Mouse (Mus musculus): ENCODE results near the gene D230025D16Rik. TPM values are rescaled to one million over a fixed set of nuclear protein-coding genes. Genes with fewer than 3 reads are reported as not detected.

Gene D230025D16Rik
- total RNA-seq, 2 experiments from 2014 or later, result 31.7 to 32.1 TPM

DNA sequence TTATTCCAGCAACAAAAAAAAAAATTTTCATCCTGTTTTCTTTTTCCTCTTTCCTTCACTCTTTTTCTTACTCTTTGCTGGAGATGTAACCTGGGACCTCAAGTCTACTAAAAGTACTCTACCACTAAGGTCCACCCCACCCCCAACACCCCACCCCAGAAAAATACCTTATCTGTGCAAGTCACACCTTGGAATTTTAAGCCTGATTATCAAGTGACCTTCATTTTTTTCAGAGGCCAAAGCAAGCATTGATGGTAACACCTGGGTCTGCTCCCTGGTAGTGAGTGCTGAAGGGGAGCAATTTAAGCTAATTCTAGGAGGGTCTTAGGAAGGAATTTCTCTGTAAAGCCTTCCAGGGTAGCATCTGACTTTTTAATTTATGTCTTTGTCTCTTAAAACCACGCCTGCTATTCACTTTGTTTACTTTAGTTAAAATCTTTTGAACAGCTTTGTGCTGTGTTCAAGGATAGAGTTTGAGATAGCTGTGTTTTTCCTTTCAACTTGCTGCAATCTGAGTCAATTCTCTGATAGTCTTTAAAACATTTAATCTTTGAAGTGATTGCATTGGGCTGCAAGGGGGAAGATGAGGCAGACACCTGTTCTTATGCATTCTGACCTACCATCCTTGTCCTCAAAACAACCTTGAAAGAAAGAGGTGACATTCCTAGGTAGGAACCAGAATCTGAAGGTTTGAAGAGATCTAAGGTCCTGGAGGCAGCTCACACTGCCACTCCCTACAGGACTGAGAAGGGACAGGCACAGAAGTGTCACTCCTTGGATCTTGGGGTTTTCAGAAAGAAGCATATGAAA lies 8.4 kb downstream of the D230025D16Rik start:
- intact Hi-C loops (cut with DNase I), result no loop called here
- no peak for DNase-seq (ENCODE audit: low spot score in 2 of 2)

DNA sequence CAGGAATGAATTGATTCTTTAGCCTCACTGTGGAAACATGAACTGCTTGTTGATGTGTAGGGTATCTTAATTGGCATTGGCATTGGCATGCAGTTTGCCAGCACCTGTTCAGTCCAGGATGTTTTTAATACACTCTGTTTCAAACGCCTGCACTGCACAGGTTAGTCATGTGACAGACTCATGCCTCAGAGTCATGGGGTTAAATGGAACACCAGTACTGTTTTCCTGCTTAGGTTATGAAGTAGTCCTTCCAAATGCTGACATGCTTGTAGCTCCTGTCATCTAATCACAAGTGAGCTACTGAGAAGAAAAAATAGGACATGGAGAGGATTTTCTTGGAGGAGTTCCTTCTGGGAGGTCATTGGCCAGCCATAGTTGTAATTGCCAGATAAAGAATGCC lies 10.3 kb downstream of the D230025D16Rik start:
- intact Hi-C loops (cut with DNase I), result no loop called here
- no peak for DNase-seq (ENCODE audit: low spot score in 2 of 2)

DNA sequence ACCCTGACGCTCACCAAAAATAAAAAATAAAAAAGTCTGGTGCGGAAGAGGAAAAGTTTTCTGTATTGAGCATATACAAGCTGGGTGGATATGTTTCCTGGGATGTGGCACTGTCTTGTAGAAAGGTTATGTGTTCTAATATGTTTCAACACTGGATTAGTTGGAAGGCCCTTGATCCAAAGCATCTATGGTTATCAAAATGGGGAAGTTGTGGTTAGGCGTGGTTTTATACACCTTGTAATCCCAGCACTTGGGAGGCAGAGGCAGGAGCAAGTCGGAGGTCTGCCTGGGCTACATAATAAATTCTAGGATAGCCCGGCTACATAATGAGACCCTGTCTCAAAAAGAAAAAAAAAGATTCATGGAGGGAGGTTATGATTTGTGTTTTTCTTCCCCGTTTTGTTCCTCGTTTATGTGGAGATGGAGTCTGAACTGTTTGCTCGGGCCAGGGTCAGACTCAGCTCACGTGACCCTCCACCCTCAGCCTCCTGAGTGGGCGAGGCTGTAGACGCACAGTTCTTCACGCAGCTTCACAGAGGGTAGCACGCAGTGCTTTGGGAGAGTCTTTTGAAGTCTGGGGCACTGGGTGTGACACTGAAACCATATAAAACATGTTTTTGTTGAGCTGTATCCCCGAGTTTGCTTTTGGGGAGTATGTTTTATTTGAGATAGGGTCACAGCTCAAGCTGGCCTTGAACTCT lies 12.6 kb downstream of the D230025D16Rik start:
- intact Hi-C loops (cut with DNase I), result no loop called here
- DNase-seq (ENCODE audit: low spot score in 2 of 2), result no peak

DNA sequence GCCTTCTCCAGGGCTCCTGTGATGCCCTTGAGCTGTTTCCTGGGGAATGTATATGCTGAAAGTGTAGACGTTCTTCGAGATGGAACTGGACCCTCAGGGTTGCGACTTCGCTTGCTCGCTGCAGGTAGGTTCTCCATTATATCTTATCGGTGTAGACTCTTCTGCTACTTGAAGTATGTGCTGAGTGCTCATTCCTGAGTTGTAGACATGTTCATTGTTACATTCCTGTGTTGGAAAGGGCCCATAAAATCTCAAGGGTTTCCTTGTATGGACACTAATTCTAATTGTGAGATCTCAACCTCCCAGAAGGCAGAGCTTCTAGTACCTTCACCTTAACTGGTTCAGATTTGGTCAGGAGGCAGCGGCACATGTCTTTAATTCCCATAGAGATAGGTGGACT lies 16.1 kb downstream of the D230025D16Rik start:
- DNase-seq (ENCODE audit: low spot score in 2 of 2), result no peak
- intact Hi-C loops (cut with DNase I), result no loop called here

DNA sequence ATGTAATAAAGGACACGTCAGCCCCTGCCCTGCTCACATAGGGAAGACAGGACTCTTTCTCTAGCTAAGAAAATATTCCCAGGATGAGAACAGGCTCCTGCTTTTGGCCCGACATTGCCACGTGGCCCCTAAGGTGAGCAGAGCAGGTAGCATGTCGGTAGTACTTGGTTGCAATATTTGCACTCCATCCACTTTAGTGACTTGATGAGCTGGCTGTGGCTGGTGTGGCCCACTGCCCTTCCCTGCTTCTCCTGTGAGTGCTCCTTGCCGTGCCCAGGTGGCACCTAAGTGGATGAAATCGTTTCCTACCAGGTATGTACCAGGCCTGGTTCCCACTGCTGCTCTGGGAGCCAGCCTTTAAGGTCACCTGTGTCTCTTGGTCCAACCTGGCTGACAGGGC lies 27.0 kb downstream of the D230025D16Rik start:
- intact Hi-C loops (cut with DNase I), result no loop called here
- no peak for DNase-seq (ENCODE audit: low spot score in 2 of 2)

DNA sequence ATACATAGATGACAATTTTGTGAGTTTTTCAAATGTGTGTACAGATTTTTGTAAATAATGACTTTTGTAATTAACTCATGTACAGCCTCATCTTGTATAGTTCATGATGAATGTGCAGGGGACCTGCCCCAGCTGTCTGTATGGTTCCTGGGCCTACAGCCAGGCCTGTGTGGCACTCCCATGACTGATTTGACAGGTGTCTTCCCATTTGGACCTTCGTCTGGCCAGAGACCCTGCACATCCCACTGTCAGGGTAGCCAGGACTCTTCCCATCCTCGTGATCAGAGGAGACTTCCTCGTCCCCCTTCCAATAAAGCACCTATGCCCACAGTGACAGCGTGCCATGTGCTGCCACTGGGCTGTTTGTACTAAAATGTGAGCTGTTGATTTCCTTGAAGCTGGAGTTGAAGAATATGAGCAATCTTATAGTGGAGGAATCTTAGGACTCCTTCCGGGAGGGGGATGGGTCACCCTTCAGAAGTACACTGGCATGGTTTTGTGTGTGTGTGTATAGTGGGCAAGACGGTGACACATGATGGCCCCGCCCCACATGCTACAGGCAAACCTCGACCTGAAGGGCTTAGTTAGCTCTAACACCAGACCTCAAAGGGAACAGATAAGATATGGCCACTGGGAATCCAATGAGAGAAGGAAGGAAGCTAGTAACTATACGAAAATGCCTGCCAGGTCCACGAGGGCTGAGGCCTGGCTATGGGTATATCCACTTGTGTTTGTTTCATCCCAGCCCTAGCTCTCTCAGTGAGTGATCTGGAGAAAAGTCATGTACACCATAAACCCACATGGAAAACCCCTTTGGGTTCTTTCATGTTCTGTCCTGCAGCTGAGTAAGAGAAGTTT lies 28.0 kb downstream of the D230025D16Rik start:
- intact Hi-C loops (cut with DNase I), result no loop called here
- no peak for DNase-seq (ENCODE audit: low spot score in 2 of 2)

DNA sequence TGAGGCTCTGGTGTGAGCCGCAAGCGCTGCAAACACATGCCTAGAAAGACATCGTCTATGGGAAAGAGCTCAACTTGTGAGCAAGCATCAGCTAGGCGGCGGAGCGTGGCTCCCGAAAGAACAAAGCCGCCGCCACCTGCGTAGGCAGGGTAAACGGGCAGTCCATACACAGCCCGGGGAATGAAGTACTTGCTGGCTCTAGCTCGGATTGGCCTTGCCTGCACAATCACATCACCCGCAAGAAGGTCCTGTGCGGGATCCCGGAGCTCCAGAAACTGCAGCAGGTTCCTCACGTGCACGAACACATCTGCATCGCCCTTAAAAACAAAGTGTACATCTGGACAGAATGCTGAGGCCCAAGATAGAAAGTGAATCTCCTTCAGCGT lies 28.8 kb downstream of the D230025D16Rik start:
- intact Hi-C loops (cut with DNase I), result no loop called here
- DNase-seq (ENCODE audit: low spot score in 2 of 2), result no peak

DNA sequence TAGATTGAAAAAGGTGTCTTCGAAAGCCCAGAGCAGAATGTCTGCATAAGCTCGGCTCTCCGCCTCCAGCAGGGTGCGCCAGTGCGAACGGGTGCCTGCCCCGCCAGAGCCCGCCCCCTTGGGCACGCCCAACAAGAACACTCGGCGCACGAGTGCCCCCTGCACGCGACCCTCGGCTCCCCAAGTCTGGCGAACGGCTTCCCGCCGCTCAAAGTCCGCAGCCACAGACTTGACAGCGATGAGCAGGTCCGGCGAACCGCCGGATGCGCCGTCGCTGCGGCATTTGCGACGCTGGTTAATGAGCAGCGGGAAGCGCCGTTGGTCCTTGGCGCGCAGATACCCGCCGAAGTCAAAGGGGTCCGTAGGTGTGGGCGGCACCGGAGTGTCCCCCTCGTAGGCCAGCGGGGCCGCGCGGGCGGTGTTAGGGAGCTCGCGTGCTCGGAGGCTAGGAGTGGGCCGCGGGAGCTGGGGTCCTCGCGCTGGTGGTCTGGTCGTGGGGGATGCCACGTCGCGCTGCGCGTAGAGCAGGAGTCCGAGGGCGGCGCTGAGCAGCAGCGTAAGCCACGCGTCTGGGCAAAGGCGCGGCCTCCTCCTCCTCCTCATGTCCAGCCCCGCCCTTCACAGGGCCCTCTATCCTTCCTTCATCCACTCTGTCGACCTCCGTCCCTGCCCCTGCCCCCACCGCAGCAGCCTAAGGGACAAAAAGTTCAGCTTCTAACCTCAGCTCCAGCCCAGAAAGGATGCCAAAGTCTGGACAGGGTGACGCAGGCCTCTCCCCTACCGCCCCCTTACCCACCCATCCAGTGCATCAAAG lies 29.4 kb downstream of the D230025D16Rik start:
- intact Hi-C loops (cut with DNase I), result no loop called here
- DNase-seq (ENCODE audit: low spot score in 2 of 2), result peak; percentile 89 to 92

DNA sequence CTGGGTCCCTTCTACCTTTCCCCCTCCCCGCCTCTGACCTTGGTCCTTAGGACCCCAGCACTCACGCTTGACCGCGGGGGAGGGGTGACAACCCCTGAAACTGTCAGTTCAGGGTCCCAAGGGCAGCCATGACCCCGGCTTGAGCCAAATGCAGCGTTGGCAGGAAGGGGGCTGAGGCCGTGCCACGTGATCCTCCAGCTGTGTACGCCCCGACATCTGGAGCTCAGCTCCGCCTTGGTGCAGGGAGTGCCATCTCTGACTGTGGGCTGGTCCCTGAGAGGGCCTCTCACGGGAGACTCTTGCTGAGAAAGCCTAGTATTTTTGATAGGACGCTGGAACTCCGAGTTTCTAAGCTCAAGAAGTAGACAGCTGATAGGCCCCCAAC lies 30.0 kb downstream of the D230025D16Rik start, which contains the start of gene B3gnt9:
Gene B3gnt9, minus strand, starts transcription at position 188 of the 385 bp plus-strand sequence.
- peak in 1 of 2 experiments; percentile 45 for DNase-seq (ENCODE audit: low spot score in 2 of 2)
- intact Hi-C loops (cut with DNase I), result no loop called here

DNA sequence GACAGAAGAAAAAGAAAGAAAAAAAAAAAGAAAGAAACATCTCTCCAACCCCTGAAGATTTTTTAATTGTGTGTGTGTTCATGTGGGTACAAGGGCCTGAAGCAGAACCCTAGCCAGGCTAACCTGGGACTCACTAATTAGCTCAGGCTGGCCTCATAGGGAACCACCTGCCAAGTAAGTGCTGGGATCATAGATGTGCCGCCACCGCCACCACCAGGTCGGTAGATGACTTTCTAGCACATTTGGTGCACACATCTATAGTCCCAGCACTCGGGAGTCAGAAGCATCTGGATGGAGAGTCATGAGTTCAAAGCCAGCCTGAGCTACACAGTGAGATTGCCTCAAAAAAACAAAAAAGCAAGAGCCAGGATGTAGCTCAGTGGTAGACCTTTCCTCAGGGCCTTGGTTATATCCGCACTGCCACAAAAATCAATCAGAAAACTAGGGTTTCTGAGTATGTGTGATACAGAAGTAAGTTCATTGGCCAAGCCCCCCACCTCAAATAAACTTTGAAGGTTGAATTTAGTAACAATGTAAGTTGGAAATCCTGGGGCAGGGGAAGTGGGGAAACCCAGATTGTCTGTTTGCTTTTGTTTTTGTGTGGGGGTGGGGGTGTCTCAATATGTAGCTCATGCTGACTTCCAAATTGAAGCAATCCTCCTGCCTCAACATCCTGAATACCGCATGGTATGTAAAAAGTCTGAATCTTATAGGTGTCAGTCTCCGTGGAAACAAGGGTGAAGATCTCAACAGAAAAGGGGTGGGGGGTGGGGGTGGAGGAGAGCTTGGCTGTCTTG lies 32.6 kb downstream of the D230025D16Rik start:
- intact Hi-C loops (cut with DNase I), result no loop called here
- DNase-seq (ENCODE audit: low spot score in 2 of 2), result no peak

DNA sequence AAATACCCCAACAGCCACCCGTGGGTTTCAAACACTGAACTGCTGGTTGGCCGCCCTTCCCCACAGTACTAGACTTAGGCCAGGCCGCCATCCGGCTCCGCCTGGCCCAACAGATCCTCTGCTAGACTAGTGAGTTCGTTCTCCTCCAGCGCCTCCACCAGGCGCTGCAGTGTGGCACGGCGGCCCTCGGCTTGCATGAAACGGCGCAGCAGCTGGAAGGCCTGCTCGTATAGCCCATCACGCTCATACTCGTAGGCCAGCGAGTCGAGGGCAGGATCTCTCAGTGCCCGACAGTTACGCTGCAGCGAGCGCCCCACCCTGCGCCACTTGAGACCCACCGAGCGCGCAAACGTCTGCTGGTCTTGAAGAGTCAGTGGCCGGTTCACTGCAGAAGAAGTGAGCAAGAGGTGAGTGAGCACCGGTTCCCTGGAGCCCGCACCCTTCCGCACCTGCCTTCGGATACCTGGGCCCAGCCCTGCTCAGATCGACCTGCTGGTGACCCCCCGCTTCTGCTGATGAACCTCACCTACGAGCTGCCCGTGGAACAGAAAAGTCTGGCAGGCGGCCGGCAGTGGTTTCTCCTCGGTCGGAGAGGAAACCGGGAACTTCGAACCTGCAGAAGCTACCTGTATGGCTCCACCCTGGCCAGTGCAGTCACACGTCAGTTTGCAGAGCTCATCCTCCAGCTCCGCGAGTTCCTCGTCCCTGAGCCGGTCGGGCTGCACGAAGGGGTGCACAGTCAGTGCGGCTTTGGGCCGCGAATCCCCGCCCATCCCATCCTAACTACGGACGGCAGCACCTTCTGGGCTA lies 34.2 kb downstream of the D230025D16Rik start:
- intact Hi-C loops (cut with DNase I), result no loop called here

DNA sequence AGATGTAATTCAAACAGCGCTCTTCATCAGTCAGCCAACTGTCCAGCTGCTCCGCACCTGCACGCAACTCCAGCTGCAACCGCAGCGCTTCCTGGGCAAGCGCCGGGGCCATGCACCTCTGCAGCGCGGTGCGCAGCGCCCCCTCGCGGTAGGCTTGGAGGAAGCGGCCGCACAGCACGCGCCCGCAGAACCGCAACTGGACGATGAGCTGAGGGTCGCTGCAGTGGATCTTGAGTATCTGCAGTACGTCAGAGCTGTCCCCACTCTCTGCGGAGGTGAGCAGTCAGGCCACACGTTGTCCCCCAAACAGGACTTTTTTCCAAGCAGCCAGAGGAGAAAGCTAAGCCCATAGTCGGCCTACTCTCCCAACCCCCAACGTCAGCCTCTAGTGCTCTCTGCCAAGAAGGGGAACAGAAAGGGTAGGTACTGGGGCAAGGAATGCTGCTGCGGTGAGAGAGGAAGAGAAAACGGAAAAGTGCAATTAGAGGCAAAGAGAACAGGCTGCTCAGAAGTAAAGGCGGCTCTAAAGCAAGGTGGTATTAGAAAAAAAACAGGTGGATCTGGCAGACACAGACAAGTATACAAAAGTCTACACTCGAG lies 34.9 kb downstream of the D230025D16Rik start:
- DNase-seq (ENCODE audit: low spot score in 2 of 2), result peak; percentile 59 to 69
- intact Hi-C loops (cut with DNase I), result no loop called here

More for the DNA sequence above, 34.2 kb downstream of the D230025D16Rik start:
- DNase-seq (ENCODE audit: low spot score in 2 of 2), result no peak

DNA sequence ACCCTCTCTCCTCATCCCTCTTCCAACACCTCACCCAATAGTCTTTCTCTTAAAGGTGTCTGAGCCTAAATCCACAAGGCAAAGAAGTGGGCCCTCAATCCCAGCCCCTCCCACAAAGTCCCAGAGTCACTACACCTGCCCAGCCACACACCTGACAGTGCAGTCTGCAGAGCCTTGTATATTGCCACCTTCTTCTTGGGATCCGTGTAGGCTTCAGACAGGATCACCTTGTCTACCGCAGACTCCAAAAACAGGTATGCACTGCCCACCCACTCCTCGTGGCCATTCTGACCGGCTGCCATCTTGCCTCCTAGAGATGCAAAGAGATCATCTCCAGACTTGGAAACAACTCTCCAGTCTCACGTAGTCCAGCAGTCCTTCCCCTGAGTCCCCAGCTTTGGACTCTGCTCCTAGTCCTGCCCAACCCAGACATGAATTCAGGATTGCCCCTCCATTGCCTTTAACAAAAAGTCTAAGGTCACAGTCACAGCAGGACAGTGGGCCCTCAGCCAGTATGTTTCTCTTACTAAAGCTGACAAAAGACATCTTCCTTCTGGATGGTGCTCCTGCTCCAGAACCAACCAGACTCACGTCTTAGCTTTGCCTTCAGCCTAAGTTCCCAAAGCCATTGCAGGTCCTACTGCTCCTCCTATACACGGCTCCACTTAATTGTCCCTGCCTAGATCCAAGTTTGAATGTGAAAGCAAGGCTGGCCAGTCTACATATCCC lies 35.6 kb downstream of the D230025D16Rik start:
- intact Hi-C loops (cut with DNase I), result no loop called here

DNA sequence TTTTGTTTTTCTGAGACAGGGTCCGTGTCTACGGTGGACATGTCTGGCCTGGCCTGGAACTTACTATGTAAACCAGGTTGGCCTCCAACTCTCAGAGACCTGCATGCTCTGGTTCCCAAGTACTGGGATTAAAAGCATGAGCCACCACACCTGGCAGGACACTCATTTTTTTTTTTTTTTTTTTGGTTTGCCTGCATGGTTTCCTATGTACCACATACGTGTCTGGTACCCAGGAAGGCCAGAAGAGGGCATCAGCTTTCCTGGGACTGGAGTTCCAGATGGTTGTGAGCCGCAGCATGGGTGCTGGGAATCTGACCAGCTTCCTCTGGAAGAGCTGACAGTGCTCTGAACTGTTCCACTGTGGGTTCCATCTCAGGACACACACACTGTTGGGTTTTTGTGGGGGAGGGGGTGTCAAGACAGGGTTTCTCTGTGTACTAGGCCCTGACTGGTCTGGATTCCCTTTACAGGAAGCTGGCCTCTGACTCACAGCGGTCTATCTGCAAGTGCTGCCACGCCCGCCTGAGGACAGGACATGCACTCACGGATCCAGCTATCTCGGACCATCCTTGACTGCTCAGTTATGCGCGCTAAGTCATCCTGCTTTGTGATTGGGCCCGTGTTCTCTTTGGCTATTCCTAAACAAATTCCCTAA lies 36.5 kb downstream of the D230025D16Rik start:
- no peak for DNase-seq (ENCODE audit: low spot score in 2 of 2)
- intact Hi-C loops (cut with DNase I), result no loop called here

More for the DNA sequence above, 35.6 kb downstream of the D230025D16Rik start:
- DNase-seq (ENCODE audit: low spot score in 2 of 2), result no peak

DNA sequence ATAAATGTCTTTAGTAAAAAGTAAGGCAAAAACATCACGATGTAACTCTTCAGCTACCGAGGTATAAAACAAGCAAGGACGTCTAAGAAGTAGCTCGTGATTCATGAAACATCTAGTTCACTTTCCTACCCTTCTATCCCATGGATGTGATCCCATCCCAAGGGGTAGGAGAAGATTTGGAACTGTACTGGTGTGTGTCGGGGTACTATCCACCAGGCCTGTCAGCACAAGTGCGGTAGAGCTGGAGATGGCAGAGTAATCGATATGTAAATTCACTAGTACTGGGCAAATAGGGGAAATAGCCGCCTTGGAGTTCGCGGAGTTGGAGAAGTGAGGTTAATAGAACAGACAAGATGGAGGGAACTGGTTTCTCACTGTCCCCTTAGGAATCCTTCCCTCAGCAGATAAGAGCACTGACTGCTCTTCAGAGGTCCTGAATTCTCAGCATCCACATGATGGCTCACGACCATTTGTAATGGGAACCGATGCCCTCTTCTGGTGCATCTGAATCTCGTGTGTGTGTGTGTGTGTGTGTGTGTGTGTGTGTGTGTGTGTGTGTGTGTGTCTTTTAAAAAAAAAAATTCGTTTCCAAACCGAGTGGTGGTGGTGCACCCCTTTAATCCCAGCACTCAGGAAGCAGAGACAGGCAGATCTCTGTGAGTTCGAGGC lies 38.4 kb downstream of the D230025D16Rik start:
- DNase-seq (ENCODE audit: low spot score in 2 of 2), result no peak
- intact Hi-C loops (cut with DNase I), result no loop called here
